Mouse (Mus musculus): ENCODE results near the gene Stx6.

DNA sequence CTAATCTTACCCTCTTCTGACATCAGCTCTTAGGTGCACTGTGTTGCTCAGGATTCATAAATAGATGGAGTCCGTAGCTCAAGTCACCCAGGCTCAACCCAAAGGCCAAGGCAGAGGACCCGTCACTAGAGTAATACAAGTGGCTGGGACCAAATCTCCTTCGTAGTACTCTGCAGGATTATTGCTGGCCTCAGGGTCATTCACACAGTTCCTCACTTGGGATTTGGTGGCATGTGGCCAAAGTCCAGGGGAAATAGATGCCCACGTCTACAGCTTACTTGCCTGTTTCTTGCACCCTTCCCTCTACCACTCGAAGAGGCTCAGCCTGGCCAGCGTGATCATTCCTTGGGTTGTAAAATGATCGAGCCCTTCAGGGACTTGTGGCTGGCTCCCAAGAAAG, 55.4 kb downstream of the Stx6 start:
- TF ChIP-seq CTCF (IDR thresholded peaks at IDR 0.05; ENCODE audit: insufficient read depth, low read depth, low read length): no peak
- no peak for TF ChIP-seq POLR2A (IDR thresholded peaks at IDR 0.05; ENCODE audit: insufficient read depth, low read depth, low read length)
